Mouse (Mus musculus) testis, postnatal 14 days (tissue): ENCODE measurements around the gene Bad.
"Not testable (repeated sequence)": the region's sequence is repeated elsewhere in the genome, so short reads cannot be mapped to it uniquely, and the experiment has no call there.

Experiments
- DNase-seq: peaks from one replicate; pipeline ENCODE4 v3.0.0; 2021; ENCODE audit warnings: low spot score

The Bad gene

GRCm38 (mm10) chr19:6941372-6942248 is at the start of gene Bad:
Gene Bad (plus strand): TSS chr19:6941861.
- peak; percentile 92 for DNase-seq

GRCm38 (mm10) chr19:6892512-6892911 is 49.1 kb upstream of the Bad start:
- no peak for DNase-seq

GRCm38 (mm10) chr19:6893731-6894451 is 47.8 kb upstream of the Bad start:
- DNase-seq: no peak

GRCm38 (mm10) chr19:6895608-6896305 is 45.9 kb upstream of the Bad start:
- not testable (repeated sequence) for DNase-seq

- DNase-seq: no peak
Measured at GRCm38 (mm10) chr19:6899641-6900040, 42.0 kb upstream of the Bad start.

- DNase-seq: no peak
Measured at GRCm38 (mm10) chr19:6903031-6903430, 38.6 kb upstream of the Bad start.

GRCm38 (mm10) chr19:6904846-6905245 is 36.8 kb upstream of the Bad start:
- DNase-seq: no peak

GRCm38 (mm10) chr19:6905498-6906159 is 36.0 kb upstream of the Bad start:
- DNase-seq: peak; percentile 6

- peak; percentile 8 for DNase-seq
Measured at GRCm38 (mm10) chr19:6906199-6906598, 35.5 kb upstream of the Bad start.

GRCm38 (mm10) chr19:6907094-6907493 is 34.6 kb upstream of the Bad start:
- DNase-seq: no peak

- peak; percentile 6 for DNase-seq
Measured at GRCm38 (mm10) chr19:6907811-6908540, 33.7 kb upstream of the Bad start.

- no peak for DNase-seq
Measured at GRCm38 (mm10) chr19:6909021-6909420, 32.6 kb upstream of the Bad start.

GRCm38 (mm10) chr19:6909507-6910289 is 32.0 kb upstream of the Bad start, which contains the start of the genes Trmt112 and Prdx5:
Gene Trmt112 (plus strand): TSS chr19:6909698.
Gene Prdx5 (minus strand): TSS chr19:6910106.
- peak; percentile 91 for DNase-seq

- peak; percentile 60 for DNase-seq
Measured at GRCm38 (mm10) chr19:6910306-6910705, 31.4 kb upstream of the Bad start.

GRCm38 (mm10) chr19:6911101-6912074 is 30.3 kb upstream of the Bad start:
- peak; percentile 15 for DNase-seq

- peak; percentile 11 for DNase-seq
Measured at GRCm38 (mm10) chr19:6912205-6912970, 29.3 kb upstream of the Bad start.

- DNase-seq: no peak
Measured at GRCm38 (mm10) chr19:6913036-6913435, 28.6 kb upstream of the Bad start.

GRCm38 (mm10) chr19:6913991-6914390 is 27.7 kb upstream of the Bad start:
- peak; percentile 8 for DNase-seq
